8 mouse cellular contexts compared by ENCODE assay signal in the genomic region with DNA sequence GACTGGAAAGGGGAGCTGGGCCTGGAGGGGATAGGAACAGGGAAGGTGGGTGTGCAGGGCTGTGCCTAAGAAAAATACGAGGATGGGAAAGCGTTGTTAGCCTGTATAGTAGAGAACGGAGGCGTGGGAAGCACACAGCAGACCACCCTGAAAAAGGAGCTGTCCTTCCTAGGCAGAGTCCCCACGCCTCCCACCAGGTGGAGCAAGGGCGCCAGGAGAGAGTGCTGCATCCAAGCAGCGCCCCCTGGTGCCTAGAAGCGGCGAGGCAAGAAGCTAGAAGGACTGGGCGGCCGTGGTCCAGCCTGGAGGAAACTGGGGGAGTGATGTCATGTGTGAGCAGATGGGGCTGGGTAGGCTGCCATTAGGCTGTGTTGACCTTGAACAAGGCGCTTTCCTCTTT.
DNase-seq lines count a peak whose midpoint lies in the region; ATAC-seq and TF ChIP-seq lines count a peak whose summit lies in the region.

No protein-coding gene starts in this region.

- no peaks in the 10 kb centered on the region for H3K27me3 ChIP-seq in ES-Bruce4 (ENCODE audit: control insufficient read depth, insufficient read depth, low read length, poor library complexity, severe bottlenecking)
- H3K27me3 ChIP-seq in forebrain, embryonic 13.5 days = 0 out of 2 replicates have a peak, but pooled peaks cover 5% of the 10 kb centered on the region
- H3K27me3 ChIP-seq in liver, embryonic 16.5 days (ENCODE audit: control insufficient read depth, insufficient read depth, low read depth, low read length) = peaks cover 34% of the 10 kb centered on the region
- H3K27me3 ChIP-seq in neural tube, embryonic 12.5 days (replicated peaks) = peaks cover 8% of the 10 kb centered on the region; the same call in 1 of the 2 replicates
- no peaks in the 10 kb centered on the region for H3K27me3 ChIP-seq in stomach, postnatal 0 days (ENCODE audit: control insufficient read depth, insufficient read depth, low read length)

- H3K4me3 ChIP-seq in ES-Bruce4 (ENCODE audit: low read depth, low read length) = peak overlapping the region; percentile 79; the same call in 1 of the 2 replicates
- H3K4me3 ChIP-seq in forebrain, embryonic 13.5 days = peak overlapping the region; percentile 69
- peak overlapping the region; percentile 73 for H3K4me3 ChIP-seq in liver, embryonic 16.5 days (ENCODE audit: low read depth, low read length)
- peak overlapping the region; percentile 72 for H3K4me3 ChIP-seq in neural tube, embryonic 12.5 days
- peak overlapping the region; percentile 81 for H3K4me3 ChIP-seq in stomach, postnatal 0 days (ENCODE audit: low read depth, low read length)

- no peak overlapping the region for H3K27ac ChIP-seq in ES-Bruce4 (ENCODE audit: insufficient read depth, low read length)
- H3K27ac ChIP-seq in forebrain, embryonic 13.5 days = no peak overlapping the region
- no peak overlapping the region for H3K27ac ChIP-seq in liver, embryonic 16.5 days (ENCODE audit: low read length)
- no peak overlapping the region for H3K27ac ChIP-seq in neural tube, embryonic 12.5 days
- H3K27ac ChIP-seq in stomach, postnatal 0 days (replicated peaks) = no peak overlapping the region

- no peaks in the 10 kb centered on the region for H3K36me3 ChIP-seq in ES-Bruce4 (ENCODE audit: control insufficient read depth, insufficient read depth, low read length, poor library complexity, severe bottlenecking)
- H3K36me3 ChIP-seq in forebrain, embryonic 13.5 days (ENCODE audit: poor library complexity, severe bottlenecking) = no peaks in the 10 kb centered on the region
- no peaks in the 10 kb centered on the region for H3K36me3 ChIP-seq in liver, embryonic 16.5 days (ENCODE audit: control insufficient read depth, insufficient read depth)
- H3K36me3 ChIP-seq in neural tube, embryonic 12.5 days = no peaks in the 10 kb centered on the region
- H3K36me3 ChIP-seq in stomach, postnatal 0 days (ENCODE audit: control insufficient read depth, insufficient read depth, low read length) = no peaks in the 10 kb centered on the region

- H3K4me1 ChIP-seq in ES-Bruce4 (ENCODE audit: control insufficient read depth, insufficient read depth, low read length) = no peaks in the 10 kb centered on the region
- peaks cover 21% of the 10 kb centered on the region for H3K4me1 ChIP-seq in forebrain, embryonic 13.5 days
- H3K4me1 ChIP-seq in liver, embryonic 16.5 days (ENCODE audit: control insufficient read depth, low read depth, low read length) = peaks cover 21% of the 10 kb centered on the region
- peaks cover 24% of the 10 kb centered on the region for H3K4me1 ChIP-seq in neural tube, embryonic 12.5 days
- peaks cover 5% of the 10 kb centered on the region; the same call in 1 of the 2 replicates for H3K4me1 ChIP-seq in stomach, postnatal 0 days (replicated peaks; ENCODE audit: control insufficient read depth, insufficient read depth)

- peak overlapping the region; percentile 95 for H3K4me2 ChIP-seq in forebrain, embryonic 13.5 days
- peak overlapping the region; percentile 90 for H3K4me2 ChIP-seq in liver, embryonic 16.5 days (ENCODE audit: low read depth, low read length)
- H3K4me2 ChIP-seq in neural tube, embryonic 12.5 days (replicated peaks) = peak overlapping the region; percentile 96
- peak overlapping the region; percentile 97 for H3K4me2 ChIP-seq in stomach, postnatal 0 days (replicated peaks; ENCODE audit: low read depth)

- H3K9ac ChIP-seq in ES-Bruce4 (ENCODE audit: low read depth, poor library complexity, severe bottlenecking) = no peak overlapping the region
- peak overlapping the region; percentile 79; the same call in 1 of the 2 replicates for H3K9ac ChIP-seq in forebrain, embryonic 13.5 days
- no peak overlapping the region for H3K9ac ChIP-seq in liver, embryonic 16.5 days (ENCODE audit: low read depth, low read length)
- H3K9ac ChIP-seq in neural tube, embryonic 12.5 days = peak overlapping the region; percentile 69; the same call in 1 of the 2 replicates
- no peak overlapping the region for H3K9ac ChIP-seq in stomach, postnatal 0 days (ENCODE audit: low read length)

- WGBS in forebrain, embryonic 13.5 days = under 1% methylated on average over 12 of the region's 12 CpGs
- WGBS in liver, embryonic 16.5 days (ENCODE audit: insufficient replicate concordance) = under 1% methylated on average over 12 of the region's 12 CpGs
- WGBS in neural tube, embryonic 12.5 days = 2% methylated on average over 12 of the region's 12 CpGs
- under 1% methylated on average over 12 of the region's 12 CpGs for WGBS in stomach, postnatal 0 days

- intact Hi-C loops in heart, postnatal 10 days (cut with DNase I) = loop anchor here (1.0 to 2.0 kb wide), 4 partner anchors 71 to 543 kb away; no protein-coding TSS in a partner anchor

- TF ChIP-seq POLR2A in ES-Bruce4 (IDR thresholded peaks at IDR 0.05; ENCODE audit: insufficient read depth, low read length) = no peak

- peak; percentile 100 for TF ChIP-seq CTCF in ES-Bruce4 (IDR thresholded peaks at IDR 0.05; ENCODE audit: low read depth, low read length)
- TF ChIP-seq CTCF in stomach, postnatal 0 days (IDR thresholded peaks at IDR 0.05; ENCODE audit: low read depth) = peak; percentile 100

- 0 out of 2 replicates have a peak, but pooled peaks have one; percentile 30 for TF ChIP-seq EP300 in ES-Bruce4 (IDR thresholded peaks at IDR 0.05; ENCODE audit: insufficient read depth, low read depth, low read length)
- no peak for TF ChIP-seq EP300 in stomach, postnatal 0 days (optimal IDR thresholded peaks at IDR 0.05)

- peak; percentile 94 to 98 for DNase-seq in heart, postnatal 10 days
- DNase-seq in kidney, postnatal 4 days = peak; percentile 97
- peak; percentile 94 for DNase-seq in stomach, postnatal 0 days (ENCODE audit: low spot score)

- ATAC-seq in cerebellum, adult (ENCODE audit: insufficient number of reproducible peaks, low FRiP score, low TSS enrichment) = peak; percentile 76
- ATAC-seq in forebrain, embryonic 13.5 days = peak; percentile 91
- ATAC-seq in liver, embryonic 16.5 days (ENCODE audit: low read depth) = peak; percentile 73
- peak; percentile 87 for ATAC-seq in neural tube, embryonic 12.5 days (ENCODE audit: low FRiP score, low read depth)
- peak; percentile 86 for ATAC-seq in stomach, postnatal 0 days (ENCODE audit: low FRiP score, low TSS enrichment)

- no peaks in the 10 kb centered on the region for H3K9me3 ChIP-seq in ES-Bruce4 (replicated peaks; ENCODE audit: control insufficient read depth, insufficient read depth, low read length, poor library complexity, severe bottlenecking)
- no peaks in the 10 kb centered on the region for H3K9me3 ChIP-seq in forebrain, embryonic 13.5 days (replicated peaks)
- H3K9me3 ChIP-seq in liver, embryonic 16.5 days (replicated peaks; ENCODE audit: control insufficient read depth, low read length) = no peaks in the 10 kb centered on the region
- H3K9me3 ChIP-seq in neural tube, embryonic 12.5 days = no peaks in the 10 kb centered on the region
- no peaks in the 10 kb centered on the region for H3K9me3 ChIP-seq in stomach, postnatal 0 days (ENCODE audit: control insufficient read depth, low read length)

Comparison
In these comparisons a context has a peak if more than half of its experiments do, and no peak if none do; other contexts are left out.
1. H3K9ac ChIP-seq: peak in forebrain, embryonic 13.5 days (single experiment) and neural tube, embryonic 12.5 days (single experiment); none in ES-Bruce4 (single experiment), liver, embryonic 16.5 days (single experiment) and stomach, postnatal 0 days (single experiment).
2. Peak in every context shown above with its lines, with median percentiles within 50 percentile points of each other: H3K4me3 ChIP-seq, ATAC-seq, H3K4me2 ChIP-seq and DNase-seq.